Mouse (Mus musculus) heart, postnatal 4 days (tissue): ENCODE measurements around the gene Igfals. TPM values are rescaled to one million over a fixed set of nuclear protein-coding genes. Genes with fewer than 3 reads are reported as not detected.

Experiments used
- DNase-seq: peaks from one replicate; pipeline ENCODE4 v3.0.0; 2021
- total RNA-seq, 2 experiments: library from RNA; stranded (reverse); gene quantifications; 2 replicates each; pipeline ENCODE4 v1.2.3; 2021

The Igfals gene
- total RNA-seq, 2 experiments from 2014 or later = 2.9 to 3.5 TPM

DNA sequence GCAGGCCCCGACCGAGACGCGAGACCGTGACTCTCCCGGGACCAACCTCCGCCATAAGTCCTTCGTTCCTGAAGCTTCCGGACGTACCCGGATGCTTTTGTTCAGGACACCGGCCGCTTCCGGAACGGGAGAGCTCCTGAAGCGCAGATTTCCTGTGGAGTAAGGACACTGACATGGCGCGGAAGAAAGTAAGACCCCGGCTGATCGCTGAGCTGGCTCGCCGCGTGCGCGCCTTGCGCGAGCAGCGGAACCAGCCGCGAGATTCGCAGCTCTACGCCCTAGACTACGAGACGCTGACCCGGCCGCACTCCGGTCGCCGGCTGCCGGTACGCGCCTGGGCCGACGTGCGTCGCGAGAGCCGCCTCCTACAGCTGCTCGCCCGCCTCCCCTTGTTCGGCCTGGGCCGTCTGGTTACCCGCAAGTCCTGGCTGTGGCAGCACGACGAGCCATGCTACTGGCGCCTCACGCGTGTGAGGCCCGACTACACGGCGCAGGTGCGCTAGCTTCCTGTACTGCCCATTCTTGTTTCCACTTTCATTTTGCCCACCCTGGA, 29.3 kb downstream of the Igfals start, which contains the start of the genes Eme2 and Mrps34:
TSS of gene Eme2 (minus strand) at position 93 of the 553 bp plus-strand sequence.
TSS of gene Mrps34 (plus strand) at position 122 of the 553 bp plus-strand sequence.
- DNase-seq = peak; percentile 86

DNA sequence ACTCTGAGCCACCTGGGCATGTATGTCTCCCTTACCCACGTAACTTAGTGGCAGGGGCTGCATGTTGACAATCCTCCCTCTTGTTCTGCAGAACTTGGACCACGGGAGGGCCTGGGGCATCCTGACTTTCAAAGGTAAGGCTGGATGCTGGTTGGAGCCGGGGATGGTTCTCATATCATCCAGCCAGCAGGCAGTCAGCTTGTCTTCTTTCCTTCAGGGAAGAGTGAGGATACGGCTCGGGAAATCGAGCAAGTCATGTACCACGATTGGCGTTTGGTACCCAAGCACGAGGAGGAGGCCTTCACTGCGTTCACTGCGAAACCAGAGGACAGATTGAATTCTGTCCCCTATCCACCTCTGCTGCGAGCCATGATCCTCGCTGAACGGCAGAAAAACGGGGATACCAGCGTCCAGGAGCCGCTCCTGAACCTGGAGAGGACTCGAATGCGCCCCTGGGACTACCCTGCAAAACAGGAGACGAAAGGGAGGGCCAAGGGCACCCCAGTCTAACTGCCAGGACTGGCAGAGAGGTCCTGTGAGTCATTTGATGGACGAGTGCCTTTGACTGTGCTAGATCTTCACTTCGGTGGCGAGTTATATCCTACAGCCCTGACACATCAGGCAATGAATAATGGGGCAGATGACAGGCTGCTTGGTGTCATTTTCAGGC, 29.9 kb downstream of the Igfals start:
- DNase-seq = no peak

DNA sequence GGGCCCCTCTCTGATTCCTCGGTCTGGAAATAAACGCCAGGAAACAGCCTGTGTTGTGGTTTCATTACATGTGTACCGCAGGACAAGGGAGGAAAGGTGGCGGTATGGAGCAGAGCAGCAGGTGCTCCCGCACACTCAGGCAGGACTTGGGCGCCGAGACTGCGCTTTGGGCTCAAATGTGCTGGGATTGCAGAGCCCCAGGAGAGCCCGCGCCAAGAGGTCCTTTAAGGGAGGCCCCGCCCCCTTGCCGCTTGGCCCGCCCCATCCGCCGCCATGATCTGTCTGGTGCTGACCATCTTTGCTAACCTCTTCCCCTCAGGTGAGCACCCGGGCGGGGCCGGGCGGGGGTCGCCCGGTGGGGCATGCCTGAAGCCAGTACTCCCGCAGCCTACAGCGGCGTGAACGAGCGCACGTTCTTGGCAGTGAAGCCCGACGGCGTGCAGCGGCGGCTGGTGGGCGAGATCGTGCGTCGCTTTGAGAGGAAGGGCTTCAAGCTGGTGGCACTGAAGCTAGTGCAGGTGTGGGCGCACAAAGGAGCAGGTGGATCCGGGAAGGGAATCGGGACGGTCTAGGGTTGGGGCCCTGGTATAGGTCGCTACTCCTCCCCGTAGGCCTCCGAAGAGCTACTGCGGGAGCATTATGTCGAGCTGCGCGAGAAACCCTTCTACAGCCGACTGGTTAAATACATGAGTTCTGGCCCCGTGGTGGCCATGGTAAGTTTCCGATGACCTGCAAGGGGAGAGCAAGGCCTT, 30.6 kb downstream of the Igfals start, which contains the start of gene Nme3:
TSS of gene Nme3 (plus strand) at position 260 of the 752 bp plus-strand sequence.
- peak; percentile 78 for DNase-seq

DNA sequence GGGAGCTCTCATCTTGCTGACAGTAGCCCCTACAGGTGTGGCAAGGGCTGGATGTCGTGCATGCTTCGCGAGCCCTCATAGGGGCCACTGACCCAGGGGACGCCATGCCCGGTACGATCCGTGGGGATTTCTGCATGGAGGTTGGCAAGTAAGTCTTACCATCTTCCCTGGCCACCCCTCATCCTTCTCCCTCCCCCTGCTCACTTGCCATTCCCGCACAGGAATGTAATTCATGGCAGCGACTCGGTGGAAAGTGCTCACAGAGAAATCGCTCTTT, 31.1 kb downstream of the Igfals start:
- DNase-seq = no peak

DNA sequence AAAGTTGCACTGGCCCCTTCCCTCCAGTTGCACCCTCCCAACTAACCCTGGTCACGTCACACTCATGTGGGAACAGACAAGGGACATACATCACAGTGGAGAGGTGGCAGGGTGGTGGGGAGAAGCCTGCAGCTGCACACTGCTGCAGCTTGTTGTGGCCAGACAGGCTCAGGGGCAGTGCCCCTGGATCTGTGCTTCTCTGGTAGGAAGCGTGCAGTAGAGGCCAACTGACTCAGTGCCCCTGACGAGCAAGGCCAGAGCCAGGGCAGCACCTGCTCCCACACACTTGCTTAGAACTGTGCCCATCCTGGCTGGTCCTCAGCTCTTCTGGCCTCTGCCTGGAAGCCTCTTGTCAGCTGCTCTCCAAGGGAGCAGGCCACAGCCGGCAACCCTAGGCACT, 31.8 kb downstream of the Igfals start:
- no peak for DNase-seq

DNA sequence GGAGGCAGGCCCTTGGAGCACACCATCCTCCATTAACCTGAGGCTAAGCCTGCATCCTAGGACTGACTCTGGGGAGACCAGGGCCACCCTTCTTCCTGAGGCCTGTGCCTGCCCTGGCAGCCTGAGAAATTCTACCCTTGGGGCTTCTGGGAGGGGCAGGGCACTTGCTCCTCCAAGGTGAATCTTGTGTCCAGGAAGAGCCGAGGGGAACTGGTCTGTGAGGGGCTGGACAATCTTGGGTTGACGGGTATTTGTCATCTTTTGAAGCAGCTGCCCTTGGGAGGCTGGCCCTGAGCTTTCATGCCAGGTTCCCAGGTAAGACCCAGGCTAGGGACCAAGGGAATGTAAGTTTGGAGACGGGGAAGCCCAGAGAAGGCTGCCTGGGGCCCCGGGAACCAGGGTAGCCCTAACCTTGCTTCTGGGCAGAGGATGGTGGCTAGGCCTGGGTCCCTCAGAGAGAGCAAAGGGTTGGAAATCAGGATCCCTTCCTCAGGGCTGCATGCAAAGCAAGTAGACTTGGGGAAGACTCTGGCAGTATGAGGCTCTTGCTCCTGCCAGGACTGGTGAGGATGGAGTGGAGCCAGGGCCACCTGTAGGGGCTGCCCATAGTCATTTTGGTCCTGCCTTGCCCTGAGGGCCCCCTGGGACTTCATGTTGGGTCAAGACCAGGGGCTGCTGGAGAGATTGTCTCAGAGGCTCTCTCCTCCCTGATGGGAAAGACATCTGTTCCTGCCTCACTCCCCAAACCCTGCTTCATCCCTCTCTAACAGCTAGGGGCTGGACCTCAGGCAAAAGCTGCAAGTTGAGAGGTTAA, 32.5 kb downstream of the Igfals start:
- no peak for DNase-seq

DNA sequence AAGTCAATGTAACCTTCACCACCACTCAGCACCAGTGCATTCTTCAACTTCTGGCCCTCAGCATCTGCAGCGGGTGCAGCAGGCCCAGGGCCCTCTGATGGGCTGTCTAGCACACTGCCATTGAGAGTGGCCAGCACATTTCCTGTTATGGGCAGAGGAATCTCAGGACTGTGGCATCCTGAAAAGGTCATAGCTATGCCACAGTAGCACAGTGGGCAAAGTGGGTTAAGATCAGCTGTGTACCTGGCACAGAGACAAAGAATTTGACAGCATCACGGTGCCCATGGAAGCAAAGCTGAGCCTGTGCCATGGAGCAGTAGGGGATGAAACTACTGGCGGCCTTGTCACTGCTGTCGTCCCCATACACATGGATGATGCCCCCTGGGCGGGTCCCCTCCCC, 33.4 kb downstream of the Igfals start:
- peak; percentile 66 for DNase-seq

DNA sequence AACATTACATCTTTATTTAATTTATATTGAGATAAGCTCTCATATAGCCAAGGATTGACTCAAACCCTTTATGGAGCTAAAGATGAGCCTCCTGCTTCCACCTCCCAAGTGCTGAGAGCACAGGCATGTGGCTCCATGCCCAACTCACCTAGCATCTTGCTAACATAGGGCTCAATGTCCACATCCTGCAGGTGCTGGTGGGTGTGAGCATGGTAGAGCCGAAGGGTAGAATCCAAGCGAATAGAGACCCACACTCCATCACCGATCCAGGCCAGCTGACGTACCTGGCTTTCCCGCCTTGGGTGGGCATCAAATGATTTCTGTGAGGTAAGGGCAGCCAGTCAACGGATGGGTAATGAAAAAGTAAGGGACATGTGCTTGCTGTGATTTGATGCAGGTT, 34.2 kb downstream of the Igfals start:
- no peak for DNase-seq

DNA sequence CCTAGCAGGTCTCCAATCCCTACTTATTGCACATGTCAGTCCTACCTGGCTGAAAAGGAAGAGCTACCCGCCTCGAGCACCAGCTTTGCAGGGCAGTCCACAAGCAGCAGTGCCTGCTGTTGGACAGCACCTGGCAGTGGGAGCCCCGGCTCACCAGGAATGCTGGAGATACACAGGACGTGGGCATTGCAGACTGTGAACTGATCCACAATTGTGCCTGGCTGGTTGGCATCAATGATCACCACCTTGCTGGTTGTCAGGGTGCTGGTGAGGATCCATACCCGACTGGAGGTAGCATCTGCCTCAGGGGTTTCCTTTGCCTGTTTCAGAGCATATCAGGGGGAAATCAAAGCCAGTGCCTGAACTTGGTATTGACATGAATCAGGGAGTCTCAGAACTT, 36.3 kb downstream of the Igfals start:
- no peak for DNase-seq

DNA sequence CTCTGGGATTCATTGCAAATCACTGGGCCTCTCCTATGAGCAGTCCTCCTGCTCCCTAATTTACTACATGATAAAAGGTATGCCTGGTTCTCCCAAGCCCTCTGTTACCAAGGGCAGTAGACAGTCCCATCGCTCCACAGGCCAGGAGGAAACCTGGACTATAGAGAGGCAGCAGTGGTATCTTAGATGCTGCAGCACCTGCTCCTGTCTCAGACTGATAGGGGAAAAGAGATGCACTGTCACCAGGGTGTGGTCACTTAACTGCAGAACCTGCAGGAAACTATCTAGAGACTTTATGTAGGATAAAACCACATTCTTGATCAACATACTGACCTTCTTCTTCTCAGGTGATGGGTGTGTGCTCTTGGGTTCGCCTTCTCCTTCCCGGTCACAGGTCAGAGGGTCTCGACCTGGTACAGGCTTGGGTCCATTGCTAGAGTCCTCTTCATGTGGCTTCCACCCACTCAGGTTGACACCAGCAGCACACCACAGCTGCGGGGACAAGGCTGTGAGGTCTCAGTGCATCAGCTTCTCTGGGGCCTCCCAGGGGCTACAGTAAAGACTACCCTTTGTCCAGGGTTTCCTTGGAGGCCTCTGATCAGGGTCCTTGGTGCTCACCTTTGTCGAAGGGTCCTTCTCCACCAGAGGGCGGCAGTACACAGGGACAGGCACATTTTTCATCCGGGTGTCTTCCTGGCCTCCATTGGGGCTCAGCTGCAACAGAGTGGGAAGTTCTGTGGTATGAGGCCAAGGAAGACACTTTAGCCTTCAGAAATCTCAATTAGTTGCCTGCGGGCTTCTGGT, 37.1 kb downstream of the Igfals start:
- peak; percentile 57 for DNase-seq

DNA sequence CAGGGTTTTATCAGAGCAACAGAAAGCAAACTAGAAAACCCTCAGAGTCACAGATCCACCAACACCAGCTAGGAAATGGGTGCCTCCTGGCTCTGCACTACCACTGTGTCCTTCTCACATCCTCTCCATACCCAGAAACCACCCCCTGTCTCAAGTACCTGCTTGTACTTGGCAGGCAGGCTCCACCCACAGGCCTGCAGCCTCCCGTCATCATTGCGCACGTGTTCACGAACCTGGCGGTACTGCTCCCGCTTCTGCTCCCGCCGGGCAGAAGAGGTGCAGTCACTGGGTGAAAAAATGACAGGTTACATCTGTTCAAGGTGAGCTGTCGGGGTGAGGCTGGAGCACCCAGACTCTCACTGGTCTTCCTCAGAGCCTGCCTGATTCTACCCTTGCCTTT, 38.0 kb downstream of the Igfals start:
- no peak for DNase-seq

DNA sequence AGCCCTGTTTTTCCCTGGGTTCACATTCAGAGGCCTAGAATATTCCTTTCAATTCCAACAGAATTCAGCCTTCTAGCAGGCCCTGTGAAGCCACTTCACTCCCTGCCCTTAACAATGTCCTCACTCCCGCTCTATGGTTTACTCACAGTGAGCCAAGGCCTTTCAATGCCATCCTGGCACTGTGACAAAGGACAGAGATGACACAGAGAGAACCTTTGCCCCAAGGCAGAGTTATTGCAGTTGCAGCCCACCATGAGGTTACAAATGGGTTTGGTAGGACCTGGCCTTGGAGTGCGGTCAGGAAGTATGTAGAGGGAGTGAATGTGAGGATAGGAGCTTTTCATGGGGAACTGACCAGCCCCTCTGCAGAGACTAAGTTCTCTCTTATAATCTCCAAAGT, 41.8 kb downstream of the Igfals start:
- no peak for DNase-seq

DNA sequence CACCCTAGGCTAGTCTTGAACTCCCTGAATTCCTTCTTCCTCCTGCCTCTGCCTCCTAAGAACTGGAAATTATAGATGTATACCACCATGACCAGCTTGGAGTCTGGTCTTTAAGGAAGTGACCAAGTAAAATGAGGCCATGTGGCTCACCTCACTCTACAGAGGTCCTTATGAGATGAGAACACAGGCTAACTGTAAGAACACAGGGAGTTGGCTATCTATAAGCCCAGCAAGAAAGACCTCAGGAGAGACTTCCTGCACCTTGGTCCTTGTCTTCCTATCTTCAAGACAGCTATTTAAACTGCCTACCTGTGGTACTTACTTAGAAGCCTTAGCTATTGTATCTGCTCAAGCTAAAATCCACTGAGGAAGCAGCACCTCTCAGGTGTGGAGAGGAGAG, 48.2 kb downstream of the Igfals start:
- no peak for DNase-seq

DNA sequence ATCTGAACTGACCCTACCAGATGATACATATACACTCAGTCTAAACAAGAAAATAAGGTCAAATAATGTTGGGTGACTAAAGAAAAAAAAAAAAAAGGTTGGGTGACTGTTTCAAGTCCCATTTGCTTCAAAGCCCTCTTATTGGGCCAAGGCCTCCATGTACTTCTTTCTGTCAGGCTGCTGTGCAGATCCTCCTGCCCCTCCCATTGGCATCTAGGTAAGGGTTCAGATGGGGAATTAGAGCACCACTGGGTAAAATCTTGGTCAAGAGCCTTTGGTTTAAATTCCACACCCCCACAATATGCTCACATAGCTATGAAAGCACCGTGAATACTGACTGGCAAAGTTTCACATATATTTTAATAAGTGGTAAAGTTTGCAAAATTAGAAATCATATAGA, 57.4 kb downstream of the Igfals start:
- DNase-seq = no peak

DNA sequence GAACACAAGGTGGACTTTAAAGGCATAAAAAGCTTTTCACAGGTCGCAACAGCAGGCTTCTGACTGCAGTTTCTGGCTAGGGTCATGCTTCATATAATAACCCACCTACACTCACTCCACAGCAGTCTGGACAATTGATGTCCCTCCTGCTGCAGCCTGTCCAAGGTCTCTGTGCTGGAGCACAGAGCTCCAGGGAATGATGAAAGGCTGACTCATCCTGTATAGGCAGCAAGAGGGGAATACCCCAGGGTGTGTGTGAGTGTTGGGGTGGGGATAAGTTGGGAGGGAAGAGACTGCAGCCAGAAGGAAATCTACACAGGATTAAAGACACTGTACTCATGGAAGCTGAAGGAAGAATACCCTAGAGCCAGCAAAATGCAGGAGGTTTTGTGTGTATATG, 63.7 kb downstream of the Igfals start:
- DNase-seq = no peak

Other genes starting within 250 kb of the Igfals start
- gene Tsc2, start 233.4 kb upstream of the Igfals start, total RNA-seq = 10 to 100 TPM; 82.9 to 87.9 TPM
- gene Nthl1, start 233.3 kb upstream of the Igfals start, total RNA-seq = 1 to 10 TPM; 4.0 TPM
- 10 to 100 TPM; 61.8 to 75.0 TPM for gene Slc9a3r2, start 215.7 kb upstream of the Igfals start, total RNA-seq
- gene Npw, start 207.5 kb upstream of the Igfals start, total RNA-seq = not detected
- 10 to 100 TPM; 26.0 to 26.6 TPM for gene Zfp598, start 196.3 kb upstream of the Igfals start, total RNA-seq
- gene Syngr3, start 176.0 kb upstream of the Igfals start, total RNA-seq = under 1 TPM; 0.14 to 0.27 TPM
- gene Gfer, start 169.8 kb upstream of the Igfals start, total RNA-seq = 10 to 100 TPM; 23.3 to 25.6 TPM
- 1 to 10 TPM; 1.9 to 2.1 TPM for gene Noxo1, start 169.8 kb upstream of the Igfals start, total RNA-seq
- gene Tbl3, start 158.3 kb upstream of the Igfals start, total RNA-seq = 10 to 100 TPM; 25.2 to 29.2 TPM
- not detected for gene Rnf151, start 147.9 kb upstream of the Igfals start, total RNA-seq
- 100 to 1,000 TPM; 734 to 782 TPM for gene Rps2, start 147.9 kb upstream of the Igfals start, total RNA-seq
- gene Ndufb10, start 141.5 kb upstream of the Igfals start, total RNA-seq = 100 to 1,000 TPM; 684 to 725 TPM
- 10 to 100 TPM; 19.5 TPM for gene Rpl3l, start 138.2 kb upstream of the Igfals start, total RNA-seq
- gene Msrb1, start 129.4 kb upstream of the Igfals start, total RNA-seq = 10 to 100 TPM; 74.4 to 83.3 TPM
- under 1 TPM in 1 of 2 experiments, not detected in 1; 0.20 TPM for gene Hs3st6, start 113.0 kb upstream of the Igfals start, total RNA-seq
- gene Meiob, start 61.7 kb upstream of the Igfals start, total RNA-seq = under 1 TPM in 1 of 2 experiments, not detected in 1; 0.16 TPM
- gene Hagh, start 25.9 kb upstream of the Igfals start, total RNA-seq = 10 to 100 TPM; 77.6 to 82.3 TPM
- gene Fahd1, start 15.6 kb upstream of the Igfals start, total RNA-seq = 10 to 100 TPM; 50.3 to 53.0 TPM
- gene Nubp2, start 20.4 kb downstream of the Igfals start, total RNA-seq = 10 to 100 TPM; 25.6 to 27.0 TPM
- 10 to 100 TPM; 34.8 to 38.6 TPM for gene Spsb3, start 20.6 kb downstream of the Igfals start, total RNA-seq
- 10 to 100 TPM; 24.8 to 27.1 TPM for gene Eme2, start 29.1 kb downstream of the Igfals start, total RNA-seq
- 10 to 100 TPM; 93.6 to 97.0 TPM for gene Mrps34, start 29.1 kb downstream of the Igfals start, total RNA-seq
- 10 to 100 TPM; 33.6 to 42.8 TPM for gene Nme3, start 30.5 kb downstream of the Igfals start, total RNA-seq
- 10 to 100 TPM; 66.5 to 68.5 TPM for gene Mapk8ip3, start 71.0 kb downstream of the Igfals start, total RNA-seq
- gene Jpt2, start 94.7 kb downstream of the Igfals start, total RNA-seq = 10 to 100 TPM; 43.6 to 49.9 TPM
- 10 to 100 TPM; 15.1 to 16.3 TPM for gene Cramp1l, start 149.8 kb downstream of the Igfals start, total RNA-seq
- 1 to 10 TPM; 7.0 to 7.3 TPM for gene Ift140, start 150.1 kb downstream of the Igfals start, total RNA-seq
- 10 to 100 TPM; 25.2 to 27.4 TPM for gene Tmem204, start 217.6 kb downstream of the Igfals start, total RNA-seq
- 10 to 100 TPM; 16.4 to 17.5 TPM for gene Telo2, start 250.0 kb downstream of the Igfals start, total RNA-seq